Mouse (Mus musculus): Measurements from ENCODE around the gene Hnrnpa1.

Hnrnpa1 gene

GRCm38 (mm10) chr15:103240160-103241028 is at the start of gene Hnrnpa1:
Gene Hnrnpa1 (plus strand): TSS chr15:103240432.
- WGBS, result under 1% methylated on average over 47 of the region's 47 CpGs

GRCm38 (mm10) chr15:103190531-103191462 is 49.4 kb upstream of the Hnrnpa1 start:
- 56% methylated on average over 10 of the region's 10 CpGs for WGBS

GRCm38 (mm10) chr15:103193606-103194005 is 46.6 kb upstream of the Hnrnpa1 start:
- 33% methylated on average over 2 of the region's 2 CpGs for WGBS

- 16% methylated on average over 1 of the region's 1 CpGs for WGBS
Measured at GRCm38 (mm10) chr15:103196835-103197234, 43.4 kb upstream of the Hnrnpa1 start.

GRCm38 (mm10) chr15:103197785-103198184 is 42.4 kb upstream of the Hnrnpa1 start:
- WGBS, result 42% methylated on average over 4 of the region's 4 CpGs

- WGBS, result 45% methylated on average over 6 of the region's 6 CpGs
Measured at GRCm38 (mm10) chr15:103202088-103202793, 38.0 kb upstream of the Hnrnpa1 start.

- WGBS, result 49% methylated on average over 2 of the region's 2 CpGs
Measured at GRCm38 (mm10) chr15:103205156-103205555, 35.1 kb upstream of the Hnrnpa1 start.

GRCm38 (mm10) chr15:103214149-103214548 is 26.1 kb upstream of the Hnrnpa1 start:
- 19% methylated on average over 2 of the region's 2 CpGs for WGBS

GRCm38 (mm10) chr15:103214971-103215907 is 25.0 kb upstream of the Hnrnpa1 start:
- whole genome bisulfite sequencing, result 1% methylated on average over 15 of the region's 15 CpGs

GRCm38 (mm10) chr15:103216052-103216451 is 24.2 kb upstream of the Hnrnpa1 start:
- 56% methylated on average over 2 of the region's 2 CpGs for WGBS

GRCm38 (mm10) chr15:103220785-103221184 is 19.4 kb upstream of the Hnrnpa1 start:
- 61% methylated on average over 3 of the region's 3 CpGs for WGBS

- WGBS, result 86% methylated on average over 1 of the region's 1 CpGs
Measured at GRCm38 (mm10) chr15:103221386-103221785, 18.8 kb upstream of the Hnrnpa1 start.

GRCm38 (mm10) chr15:103224161-103224560 is 16.1 kb upstream of the Hnrnpa1 start:
- WGBS, result 86% methylated on average over 2 of the region's 2 CpGs

- 61% methylated on average over 3 of the region's 3 CpGs for WGBS
Measured at GRCm38 (mm10) chr15:103227022-103227421, 13.2 kb upstream of the Hnrnpa1 start.

GRCm38 (mm10) chr15:103227572-103227971 is 12.7 kb upstream of the Hnrnpa1 start:
- WGBS, result 85% methylated on average over 2 of the region's 2 CpGs

GRCm38 (mm10) chr15:103228904-103229303 is 11.3 kb upstream of the Hnrnpa1 start:
- 63% methylated on average over 2 of the region's 2 CpGs for WGBS

- WGBS, result 41% methylated on average over 2 of the region's 2 CpGs
Measured at GRCm38 (mm10) chr15:103233119-103233518, 7.1 kb upstream of the Hnrnpa1 start.

- 92% methylated on average over 7 of the region's 7 CpGs for WGBS
Measured at GRCm38 (mm10) chr15:103237295-103237694, 2.9 kb upstream of the Hnrnpa1 start.

- WGBS, result under 1% methylated on average over 26 of the region's 26 CpGs
Measured at GRCm38 (mm10) chr15:103239130-103239684, 1.0 kb upstream of the Hnrnpa1 start.

- under 1% methylated on average over 39 of the region's 39 CpGs for WGBS
Measured at GRCm38 (mm10) chr15:103239685-103240159, 510 bp upstream of the Hnrnpa1 start, which contains the start of gene Cbx5. Gene Cbx5 (minus strand): TSS chr15:103239816.
